Mouse (Mus musculus) cortical plate, adult 2 months (tissue): Measurements from ENCODE around the gene Agap2.

Experiments
- CTCF ChIP-seq: fragments of 200-500 bp; IDR thresholded peaks from 2 replicates; pipeline ENCODE4 v1.5.1; 2011; ENCODE audit warnings: mild to moderate bottlenecking, control low read depth, low read length; ENCODE audit not compliant: insufficient read depth; ENCODE audit errors: extremely low read depth
- POLR2A ChIP-seq: fragments of 200-500 bp; IDR thresholded peaks from 2 replicates; pipeline ENCODE4 v1.6.1; 2011; ENCODE audit warnings: mild to moderate bottlenecking, low read length, control low read depth; ENCODE audit not compliant: insufficient read depth; ENCODE audit errors: extremely low read depth

GRCm38 (mm10) chr10:127091507-127092396, 16.7 kb downstream of the Agap2 start:
- TF ChIP-seq CTCF = no peak
- no peak for TF ChIP-seq POLR2A
